Mouse (Mus musculus) ovary, postnatal 36 days (tissue): Measurements from ENCODE around the gene Tm6sf2.

ENCODE experiments used
- DNase-seq: peaks from one replicate; pipeline ENCODE4 v3.0.0; 2022; ENCODE audit warnings: low spot score, mixed read lengths

The Tm6sf2 gene

GRCm38 (mm10) chr8:70089296-70089960, 16.7 kb downstream of the Tm6sf2 start:
- no peak for DNase-seq

GRCm38 (mm10) chr8:70092786-70093185, 20.1 kb downstream of the Tm6sf2 start:
- DNase-seq: no peak

GRCm38 (mm10) chr8:70099276-70099675, 26.6 kb downstream of the Tm6sf2 start:
- DNase-seq: no peak

- DNase-seq: no peak
Measured at GRCm38 (mm10) chr8:70100241-70100640, 27.5 kb downstream of the Tm6sf2 start.

- DNase-seq: no peak
Measured at GRCm38 (mm10) chr8:70104506-70104905, 31.8 kb downstream of the Tm6sf2 start.

- DNase-seq: no peak
Measured at GRCm38 (mm10) chr8:70104922-70105321, 32.2 kb downstream of the Tm6sf2 start.

GRCm38 (mm10) chr8:70110451-70110850, 37.7 kb downstream of the Tm6sf2 start:
- DNase-seq: no peak

- no peak for DNase-seq
Measured at GRCm38 (mm10) chr8:70111192-70111795, 38.6 kb downstream of the Tm6sf2 start.

- DNase-seq: no peak
Measured at GRCm38 (mm10) chr8:70112401-70113016, 39.8 kb downstream of the Tm6sf2 start.

GRCm38 (mm10) chr8:70114488-70114887, 41.8 kb downstream of the Tm6sf2 start:
- DNase-seq: no peak

- DNase-seq: no peak
Measured at GRCm38 (mm10) chr8:70114892-70115291, 42.2 kb downstream of the Tm6sf2 start.

- DNase-seq: peak; percentile 41
Measured at GRCm38 (mm10) chr8:70117611-70118010, 44.9 kb downstream of the Tm6sf2 start.

- no peak for DNase-seq
Measured at GRCm38 (mm10) chr8:70118726-70119700, 46.3 kb downstream of the Tm6sf2 start.

- peak; percentile 60 for DNase-seq
Measured at GRCm38 (mm10) chr8:70120667-70121066, 47.9 kb downstream of the Tm6sf2 start, which contains the start of gene Ncan. Gene Ncan, minus strand, starts transcription at chr8:70120873.

- peak; percentile 2 for DNase-seq
Measured at GRCm38 (mm10) chr8:70122863-70123262, 50.1 kb downstream of the Tm6sf2 start.

GRCm38 (mm10) chr8:70124992-70125391, 52.3 kb downstream of the Tm6sf2 start:
- no peak for DNase-seq

GRCm38 (mm10) chr8:70128435-70128834, 55.7 kb downstream of the Tm6sf2 start:
- peak; percentile 59 for DNase-seq

- DNase-seq: peak; percentile 19
Measured at GRCm38 (mm10) chr8:70129309-70129952, 56.7 kb downstream of the Tm6sf2 start.
